Mouse (Mus musculus) thymus, postnatal 25 days (tissue): ENCODE results near the gene Slc38a3.
A peak's percentile ranks its signal among the peaks of the same experiment; 100 is the strongest.

ENCODE experiments used
- DNase-seq: peaks from one replicate; pipeline ENCODE4 v3.0.0; 2022

Gene Slc38a3

GRCm38 (mm10) chr9:107617461-107617860, 51.9 kb downstream of the Slc38a3 start:
- no peak for DNase-seq

- DNase-seq = no peak
Observed at GRCm38 (mm10) chr9:107615035-107615434, 54.3 kb downstream of the Slc38a3 start.

- no peak for DNase-seq
Observed at GRCm38 (mm10) chr9:107612945-107613569, 56.3 kb downstream of the Slc38a3 start.

GRCm38 (mm10) chr9:107612191-107612944, 57.0 kb downstream of the Slc38a3 start:
- DNase-seq = peak; percentile 98

GRCm38 (mm10) chr9:107611456-107612190, 57.7 kb downstream of the Slc38a3 start:
- no peak for DNase-seq

- DNase-seq = no peak
Observed at GRCm38 (mm10) chr9:107609433-107609830, 59.9 kb downstream of the Slc38a3 start.

- no peak for DNase-seq
Observed at GRCm38 (mm10) chr9:107608741-107609432, 60.4 kb downstream of the Slc38a3 start, which contains the start of gene Sema3b. Sema3b (minus strand) TSS chr9:107609229.

- DNase-seq = no peak
Observed at GRCm38 (mm10) chr9:107607653-107608245, 61.6 kb downstream of the Slc38a3 start.

GRCm38 (mm10) chr9:107607036-107607435, 62.3 kb downstream of the Slc38a3 start:
- DNase-seq = no peak

- no peak for DNase-seq
Observed at GRCm38 (mm10) chr9:107606591-107606990, 62.7 kb downstream of the Slc38a3 start.

- no peak for DNase-seq
Observed at GRCm38 (mm10) chr9:107605041-107605661, 64.2 kb downstream of the Slc38a3 start.

- DNase-seq = no peak
Observed at GRCm38 (mm10) chr9:107603251-107603650, 66.1 kb downstream of the Slc38a3 start.

- DNase-seq = peak; percentile 92
Observed at GRCm38 (mm10) chr9:107602068-107602648, 67.2 kb downstream of the Slc38a3 start.

- no peak for DNase-seq
Observed at GRCm38 (mm10) chr9:107601275-107601674, 68.1 kb downstream of the Slc38a3 start.

GRCm38 (mm10) chr9:107600745-107601144, 68.6 kb downstream of the Slc38a3 start:
- no peak for DNase-seq
